Mouse (Mus musculus) heart, postnatal 10 days (tissue): ENCODE measurements at regions not wholly inside any gene's neighbourhood (a gene's known extent, or its start where the extent isn't known, plus 50 kb on each side); places are given as distances from the start of the nearest gene placed in this dataset.
A peak's percentile ranks its signal among the peaks of the same experiment; 100 is the strongest.

Experiments
- DNase-seq, 2 experiments: peaks; one replicate each; pipeline ENCODE4 v3.0.0; 2021
- intact Hi-C: fragments of 180-260 bp; cut with DNase I; formaldehyde crosslinking; loops from one replicate; pipeline ENCODE4 v1.15.1; 2025

DNA sequence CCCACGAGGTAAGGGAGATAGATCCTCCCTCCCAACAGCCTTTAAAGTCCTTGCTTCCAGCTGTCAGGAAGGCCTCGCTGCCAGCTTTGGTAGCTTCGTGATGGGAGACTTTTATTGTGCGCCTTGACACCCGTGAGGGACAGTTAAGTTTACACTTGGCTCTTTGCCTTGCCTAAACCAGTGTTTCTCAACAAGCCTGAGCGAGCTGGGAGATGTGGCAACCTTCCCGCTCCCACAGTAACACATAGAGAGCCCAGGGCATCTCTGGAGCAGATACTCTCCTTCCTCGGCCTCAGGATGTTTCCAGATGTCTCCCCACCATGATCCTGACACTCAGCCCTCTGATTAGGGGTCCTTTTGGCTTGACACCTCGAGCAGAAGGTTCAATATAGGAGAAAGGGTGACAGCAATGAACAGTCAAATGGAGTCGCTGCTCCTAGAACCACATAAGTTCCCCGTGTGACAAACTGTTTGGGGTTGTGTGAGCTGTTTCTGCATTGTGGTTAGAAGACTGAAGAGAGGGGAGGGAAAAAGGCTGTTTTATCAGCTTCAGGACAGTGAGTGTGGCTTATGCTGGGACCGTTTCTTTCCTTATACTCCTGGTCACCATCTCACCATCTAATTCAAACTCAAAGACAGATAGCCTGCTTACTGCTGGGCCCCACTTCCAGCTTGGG is 129.1 kb upstream of the Rnaseh2b start:
- intact Hi-C loops: no loop called here
- DNase-seq: peak in 1 of 2 experiments; percentile 21

DNA sequence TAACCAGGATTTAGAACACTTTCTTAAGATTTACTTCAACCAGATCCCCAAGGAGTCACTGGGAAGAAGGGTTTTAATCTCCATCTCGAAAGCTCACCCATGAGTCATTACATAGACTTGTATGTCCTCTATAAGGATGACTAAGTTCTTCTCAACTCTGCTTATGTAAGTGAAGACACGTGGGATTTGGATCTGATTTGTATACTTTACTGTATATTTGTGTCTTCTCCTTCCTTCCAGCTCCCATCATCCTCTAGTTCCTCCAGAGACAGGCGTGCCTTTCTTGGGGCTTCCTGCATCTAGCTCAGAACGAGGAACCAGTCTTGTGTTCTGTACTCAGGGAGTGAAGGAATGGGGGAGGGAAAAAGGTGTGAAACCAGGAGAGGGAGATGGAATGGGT is 127.5 kb upstream of the Rnaseh2b start:
- no peak for DNase-seq
- intact Hi-C loops: no loop called here

DNA sequence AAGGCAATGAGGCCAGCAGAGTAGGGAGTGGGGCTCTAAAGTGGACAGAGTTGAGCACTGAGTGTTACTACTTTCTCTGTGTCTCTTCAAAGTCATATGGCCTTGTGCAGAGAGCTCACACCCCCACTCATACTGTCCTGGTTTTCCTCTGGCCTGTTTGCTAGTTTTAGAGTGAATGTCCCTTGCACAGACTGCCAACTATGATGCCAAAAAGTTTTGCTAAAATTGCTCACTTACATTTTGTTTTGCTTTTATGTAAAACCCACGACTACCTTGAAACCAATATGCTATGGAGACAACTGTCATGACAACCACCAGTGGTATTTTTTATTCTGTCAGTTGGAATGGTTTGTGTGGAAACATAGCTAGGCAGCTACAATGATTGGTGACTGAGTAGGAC is 126.4 kb upstream of the Rnaseh2b start:
- intact Hi-C loops: no loop called here
- DNase-seq: no peak

DNA sequence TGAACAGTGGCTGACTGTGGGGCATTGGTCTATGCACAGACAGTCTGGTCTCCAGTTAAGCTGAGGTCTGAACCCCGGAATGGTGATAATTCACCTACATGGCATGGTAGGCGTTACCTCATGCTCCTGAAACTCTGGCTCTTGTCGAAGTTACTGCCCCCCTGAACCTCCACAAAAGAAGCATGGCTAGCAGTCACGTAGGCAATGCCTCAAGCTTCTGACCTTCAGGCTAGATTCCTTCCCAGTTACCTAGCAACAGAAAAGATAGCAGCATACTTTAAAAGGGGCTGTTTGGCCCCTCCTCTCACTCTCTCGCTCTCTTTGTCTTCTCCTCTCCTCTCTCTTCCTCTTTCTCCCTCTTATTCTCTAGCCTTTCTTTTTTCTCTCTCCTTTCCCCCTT is 125.8 kb upstream of the Rnaseh2b start:
- DNase-seq: no peak
- intact Hi-C loops: no loop called here

DNA sequence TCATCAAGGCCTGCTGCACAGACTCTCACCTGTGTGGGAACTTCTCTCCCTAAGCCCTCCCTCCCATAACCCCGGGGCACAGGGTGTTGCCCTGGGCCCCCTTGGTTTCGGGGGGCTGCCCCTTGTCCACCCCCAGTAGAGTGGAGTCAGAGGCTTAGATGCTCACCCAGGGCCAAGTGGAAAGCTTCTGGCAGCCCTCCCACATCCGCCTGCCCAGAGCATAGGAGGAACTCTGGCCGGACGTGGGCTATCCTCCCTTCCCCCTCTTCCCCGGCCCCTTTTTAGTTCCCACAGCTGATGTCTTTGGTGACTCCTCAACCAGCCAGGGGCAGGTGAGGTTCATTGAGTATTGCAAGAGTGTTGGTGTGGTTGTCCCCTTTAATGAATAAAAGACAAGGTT is 125.3 kb upstream of the Rnaseh2b start:
- no peak for DNase-seq
- intact Hi-C loops: no loop called here

DNA sequence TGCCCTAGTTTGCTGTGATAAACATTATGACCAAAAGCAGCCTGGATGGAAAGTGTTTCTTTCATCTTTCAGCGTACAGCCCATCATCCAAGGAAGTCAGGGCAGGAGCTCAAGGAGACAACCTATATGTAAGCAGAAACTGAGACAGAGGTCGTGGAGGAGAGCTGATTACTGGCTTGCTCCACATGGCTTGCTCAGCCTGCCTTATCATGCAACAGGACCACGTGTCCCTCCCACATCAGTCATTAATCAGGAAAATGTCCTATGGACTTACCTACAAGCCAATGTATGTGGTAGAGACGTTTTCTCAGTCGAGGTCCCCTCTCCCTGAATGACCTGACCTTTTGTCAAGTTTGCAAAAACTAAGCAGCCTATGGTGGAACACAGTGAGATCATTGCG is 123.7 kb upstream of the Rnaseh2b start:
- DNase-seq: no peak
- intact Hi-C loops: no loop called here

DNA sequence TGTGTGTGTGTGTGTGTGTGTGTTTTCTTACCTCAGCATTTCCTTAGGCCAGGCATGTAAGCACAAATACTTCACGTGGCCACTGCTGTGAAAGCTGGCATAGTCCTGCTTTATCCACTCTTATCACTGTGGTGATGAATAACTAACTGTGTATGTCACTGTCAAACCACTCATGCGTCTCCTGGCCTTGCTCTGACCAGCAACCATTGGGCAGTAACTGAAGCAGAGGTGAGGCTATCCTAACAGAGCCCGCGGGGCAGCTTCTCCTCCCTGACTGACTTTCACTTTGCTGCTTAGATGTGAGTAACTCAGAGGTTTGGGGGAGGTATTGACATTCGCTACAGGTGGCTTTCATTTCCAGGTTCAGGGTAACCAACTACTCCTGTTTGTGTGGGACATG is 122.0 kb upstream of the Rnaseh2b start:
- DNase-seq: peak in 1 of 2 experiments; percentile 24
- intact Hi-C loops: loop anchor here (5.0 to 10.0 kb wide), 3 partner anchors 113 to 596 kb away; no protein-coding TSS in a partner anchor

DNA sequence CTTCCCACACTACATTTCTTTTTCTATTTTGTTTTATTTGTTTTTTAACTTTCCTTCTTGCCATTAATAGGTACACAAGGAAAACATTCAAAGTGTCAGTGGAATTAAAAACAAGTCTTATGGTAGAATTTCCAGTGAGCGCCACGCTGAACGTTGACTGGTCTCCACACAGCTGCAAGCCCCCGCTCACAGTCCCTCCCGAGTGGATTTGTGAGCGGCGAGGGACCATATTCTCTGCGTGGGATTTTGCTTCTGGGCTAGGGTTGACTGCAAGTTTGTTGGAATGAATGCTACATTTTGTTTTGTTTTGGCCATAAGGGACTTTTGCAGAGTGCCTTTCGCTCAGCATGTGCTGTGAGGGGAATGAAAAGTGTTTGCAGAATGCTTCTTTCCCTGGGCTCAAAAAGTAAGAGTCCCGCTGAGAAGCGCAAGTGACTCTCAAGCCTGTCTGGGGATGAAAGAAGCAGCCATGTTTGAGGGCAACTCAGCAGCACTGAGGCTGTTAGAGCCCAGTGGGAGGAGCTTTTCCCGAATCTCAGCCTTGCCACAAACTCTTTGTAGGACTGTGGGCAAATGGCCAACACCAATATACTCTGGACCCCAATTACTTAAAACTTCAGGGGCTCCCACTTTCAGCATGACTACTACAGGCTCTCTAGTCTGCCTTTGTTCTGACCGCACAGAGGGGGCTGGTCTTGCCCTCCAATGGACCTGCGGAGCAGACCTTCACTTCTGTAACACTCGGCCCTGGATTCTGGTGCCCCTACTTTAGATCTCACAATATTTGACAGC is 120.9 kb upstream of the Rnaseh2b start:
- intact Hi-C loops: loop anchor here (5.0 to 10.0 kb wide), 3 partner anchors 114 to 597 kb away; no protein-coding TSS in a partner anchor
- no peak for DNase-seq

DNA sequence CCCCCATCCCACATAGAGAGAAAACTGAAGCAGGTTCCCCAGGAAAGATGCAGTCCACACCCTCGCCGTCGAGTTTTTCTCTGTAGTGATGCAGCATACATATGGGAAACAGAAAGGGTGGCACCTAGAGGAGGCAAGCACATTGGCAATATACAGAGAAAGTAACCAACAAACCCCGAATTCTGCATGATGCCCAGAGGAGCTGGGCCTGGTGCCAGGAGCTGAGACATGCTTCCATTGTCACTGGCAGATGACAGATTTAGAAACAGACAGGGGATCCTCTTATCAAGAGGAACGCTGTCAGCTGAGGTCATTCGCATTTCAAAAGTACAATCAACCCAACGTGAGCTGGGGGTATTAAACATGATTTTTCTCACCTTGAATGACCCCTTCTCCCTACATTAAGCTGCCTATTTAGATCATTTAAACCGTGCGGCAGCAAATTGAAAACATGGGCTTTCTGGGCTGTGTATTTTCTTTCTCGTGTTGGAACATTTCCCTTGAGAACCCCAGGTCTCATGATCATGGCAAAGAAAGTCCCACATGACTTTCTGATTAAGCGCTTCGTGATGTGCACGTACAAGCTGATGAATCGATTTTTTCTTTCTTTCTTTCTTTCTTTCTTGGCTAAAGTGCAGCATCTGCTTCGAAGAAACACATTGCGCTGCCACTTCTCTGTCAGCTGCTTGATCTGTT is 118.4 kb upstream of the Rnaseh2b start:
- DNase-seq: peak; percentile 50 to 78
- intact Hi-C loops: loop anchor here (5.0 to 10.0 kb wide), 3 partner anchors 117 to 599 kb away; no protein-coding TSS in a partner anchor

DNA sequence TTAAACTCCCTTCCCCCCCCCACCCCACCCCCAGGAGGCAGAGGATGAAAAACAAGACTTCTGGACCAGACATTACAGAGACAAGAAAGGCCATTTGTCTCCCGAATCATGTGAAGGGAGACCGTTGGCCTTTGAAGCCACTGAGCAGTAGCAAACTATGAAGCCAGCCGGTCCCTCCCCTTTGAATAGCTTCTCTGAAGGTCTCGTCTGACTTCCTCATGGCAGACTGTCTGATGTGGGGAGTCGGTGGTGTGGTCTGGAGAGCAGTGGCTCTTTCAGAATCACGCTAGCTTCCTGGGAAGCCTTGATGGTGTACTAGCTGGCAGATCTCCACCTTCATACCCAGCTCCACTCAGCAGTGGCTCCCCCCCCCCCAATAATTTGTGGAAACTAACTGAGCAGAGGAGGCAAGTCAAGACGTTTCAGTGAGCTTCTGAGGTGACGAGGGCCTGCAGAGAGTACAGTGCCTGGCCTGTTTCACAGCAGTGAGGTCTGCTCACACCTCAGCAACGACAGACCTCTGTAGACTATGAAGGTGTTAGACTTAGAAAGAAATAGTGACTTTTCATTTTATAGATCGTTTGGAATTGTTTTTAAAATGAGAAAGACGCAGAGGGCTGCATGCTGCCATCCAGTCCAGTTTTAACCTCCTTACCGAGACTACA is 116.9 kb upstream of the Rnaseh2b start:
- DNase-seq: no peak
- intact Hi-C loops: loop anchor here (10.0 kb wide), 1 partner anchor 601 kb away; no protein-coding TSS in a partner anchor

DNA sequence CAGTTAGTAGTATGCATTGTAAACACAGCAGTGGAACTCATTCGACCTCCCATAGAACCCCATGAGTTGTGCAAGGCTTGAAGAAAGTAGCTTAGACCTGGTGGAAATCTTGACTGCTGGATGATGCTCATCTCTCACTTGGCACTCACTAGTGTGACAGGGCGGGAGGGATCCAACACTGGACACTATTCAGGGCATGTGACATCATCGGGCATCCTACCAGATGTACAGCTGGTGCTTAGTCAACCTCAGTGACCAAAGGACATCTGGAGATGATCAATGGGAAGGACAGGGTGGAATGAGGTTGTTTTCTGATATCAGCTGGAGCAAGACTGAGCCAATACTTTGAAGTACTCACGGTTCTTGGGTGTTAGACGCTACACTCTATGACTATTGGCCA is 114.9 kb upstream of the Rnaseh2b start:
- peak; percentile 78 to 80 for DNase-seq
- intact Hi-C loops: loop anchor here (10.0 kb wide), 1 partner anchor 603 kb away; no protein-coding TSS in a partner anchor

DNA sequence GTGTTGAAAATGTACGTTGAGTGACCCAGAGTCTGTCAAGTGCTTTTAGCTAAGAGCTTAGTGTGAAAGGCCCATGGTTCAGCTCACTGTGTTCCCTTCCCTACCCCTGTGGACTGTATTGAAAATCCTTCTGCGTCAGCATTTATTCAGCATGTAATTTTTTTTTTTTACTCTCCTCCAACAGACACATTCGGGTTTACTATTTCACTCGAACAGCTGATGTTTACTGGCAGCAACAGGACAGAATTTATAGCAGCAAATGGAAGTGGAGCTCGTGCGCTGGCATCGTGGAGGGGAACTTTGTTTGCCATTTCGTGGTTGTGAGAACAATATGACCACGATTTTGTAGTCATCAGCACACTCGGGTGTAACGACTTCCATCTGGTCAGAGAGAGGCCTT is 105.0 kb upstream of the Rnaseh2b start:
- no peak for DNase-seq
- intact Hi-C loops: no loop called here

DNA sequence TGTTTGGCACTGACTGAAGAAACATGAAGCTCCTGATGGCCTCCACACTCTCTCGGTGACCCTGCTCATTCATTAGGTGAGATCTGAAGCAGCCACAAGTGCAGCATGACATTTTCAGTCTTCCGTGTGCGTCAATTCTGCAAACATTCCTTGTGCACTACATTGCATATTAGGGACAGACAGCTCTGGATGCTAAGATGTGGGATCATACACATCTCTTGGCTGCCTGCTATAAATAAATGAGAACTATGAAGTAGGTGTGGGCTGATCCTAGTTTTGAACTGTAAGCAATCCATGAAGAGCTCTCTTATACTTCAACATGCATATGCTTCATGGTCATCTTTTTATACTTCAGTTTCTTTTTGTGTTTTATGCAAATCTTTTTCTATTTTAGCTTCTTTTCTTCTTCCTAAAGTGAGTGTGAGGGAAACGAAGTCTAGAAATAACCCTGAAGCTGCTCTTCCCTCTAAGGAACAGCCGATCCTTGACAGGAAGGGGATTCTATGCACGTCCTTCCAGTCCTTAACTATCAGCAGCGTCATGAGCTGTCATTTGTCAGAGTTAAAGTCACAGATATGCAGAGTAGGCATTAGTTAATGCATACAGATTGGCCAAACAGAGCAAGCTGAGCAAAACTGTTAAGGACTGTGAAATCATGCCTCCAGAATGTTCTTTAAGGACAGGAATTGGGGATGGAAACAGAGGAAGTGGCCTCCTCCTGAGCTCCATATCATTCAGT is 104.1 kb upstream of the Rnaseh2b start:
- intact Hi-C loops: no loop called here

DNA sequence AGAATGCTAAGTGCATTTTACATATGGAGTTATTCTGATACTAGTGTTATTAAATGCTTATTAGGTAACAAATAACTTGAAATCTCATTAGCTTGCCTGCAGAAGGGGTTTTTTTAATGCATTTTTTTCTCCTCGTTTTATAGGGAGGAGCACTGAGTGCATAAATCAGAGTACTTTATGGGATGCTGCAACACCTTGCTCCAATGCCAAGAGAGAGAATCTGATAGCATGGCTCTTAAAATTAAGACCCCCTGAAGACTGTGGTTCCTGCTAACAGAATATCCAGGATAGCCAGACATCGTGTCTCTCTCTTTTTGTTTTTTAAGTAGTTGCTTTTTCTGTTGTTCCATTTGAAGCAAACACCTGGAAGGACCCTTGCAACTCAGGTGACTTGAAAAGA is 100.8 kb upstream of the Rnaseh2b start:
- intact Hi-C loops: no loop called here

More for the DNA sequence above, 104.1 kb upstream of the Rnaseh2b start:
- DNase-seq: no peak

DNA sequence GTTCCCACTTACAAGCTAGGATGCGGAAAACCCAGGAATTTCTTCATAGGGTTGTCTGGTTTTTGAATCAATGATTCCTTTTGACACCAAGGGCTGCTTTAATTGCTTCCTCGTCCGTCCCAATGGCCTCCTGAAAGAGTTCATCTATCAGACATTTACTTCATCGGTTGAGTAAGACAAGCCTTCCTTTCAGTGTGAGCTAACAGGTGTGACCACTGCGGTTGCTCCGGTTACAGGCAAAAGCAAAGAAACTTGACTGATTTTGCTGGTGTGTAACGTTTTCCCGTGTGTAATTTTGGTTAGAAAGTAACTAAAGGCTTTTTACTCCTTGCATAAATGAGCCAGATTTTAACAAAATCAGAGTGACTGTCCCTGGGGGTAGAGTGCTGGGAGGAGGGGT is 99.6 kb upstream of the Rnaseh2b start:
- intact Hi-C loops: no loop called here
- DNase-seq: no peak

More for the DNA sequence above, 100.8 kb upstream of the Rnaseh2b start:
- no peak for DNase-seq

DNA sequence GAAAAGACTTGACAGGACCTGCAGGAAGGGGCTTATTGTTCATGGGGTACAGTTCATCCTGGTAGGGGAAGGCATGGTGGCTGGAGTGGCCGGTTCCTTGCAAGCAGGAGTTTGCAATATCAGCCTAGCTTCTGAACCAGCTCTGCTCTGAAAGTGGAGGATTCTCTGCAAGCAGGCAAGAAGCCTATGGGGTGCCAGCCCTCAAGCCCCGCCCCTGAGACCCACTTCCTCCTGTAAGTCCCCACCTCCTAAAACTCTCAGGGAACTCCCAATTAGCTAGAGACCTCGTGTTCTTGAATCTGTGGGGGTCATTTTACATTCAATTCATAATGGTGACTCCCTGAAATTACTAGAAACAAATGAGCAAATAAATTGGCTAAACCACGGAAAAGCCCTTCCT is 99.0 kb upstream of the Rnaseh2b start:
- no peak for DNase-seq
- intact Hi-C loops: no loop called here

DNA sequence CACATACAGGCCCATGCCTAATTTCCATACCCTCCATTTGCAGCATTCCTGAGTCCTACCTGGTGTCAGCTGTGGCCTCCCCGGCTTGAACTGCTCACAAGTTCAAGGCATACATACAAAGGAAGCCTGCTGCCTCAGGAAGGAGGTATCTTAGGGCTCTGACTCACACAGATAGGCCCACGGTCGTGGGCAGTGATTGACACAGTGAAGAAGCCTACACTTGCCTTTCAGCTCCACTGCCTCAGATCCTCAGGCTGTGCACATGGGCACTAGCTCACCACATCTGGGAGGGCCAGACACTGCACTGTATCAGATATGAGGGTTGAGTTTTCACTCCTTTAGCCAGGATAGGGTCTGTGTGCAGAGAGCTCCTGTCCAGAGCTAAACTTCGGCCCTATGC is 95.6 kb upstream of the Rnaseh2b start:
- intact Hi-C loops: no loop called here
- DNase-seq: no peak

DNA sequence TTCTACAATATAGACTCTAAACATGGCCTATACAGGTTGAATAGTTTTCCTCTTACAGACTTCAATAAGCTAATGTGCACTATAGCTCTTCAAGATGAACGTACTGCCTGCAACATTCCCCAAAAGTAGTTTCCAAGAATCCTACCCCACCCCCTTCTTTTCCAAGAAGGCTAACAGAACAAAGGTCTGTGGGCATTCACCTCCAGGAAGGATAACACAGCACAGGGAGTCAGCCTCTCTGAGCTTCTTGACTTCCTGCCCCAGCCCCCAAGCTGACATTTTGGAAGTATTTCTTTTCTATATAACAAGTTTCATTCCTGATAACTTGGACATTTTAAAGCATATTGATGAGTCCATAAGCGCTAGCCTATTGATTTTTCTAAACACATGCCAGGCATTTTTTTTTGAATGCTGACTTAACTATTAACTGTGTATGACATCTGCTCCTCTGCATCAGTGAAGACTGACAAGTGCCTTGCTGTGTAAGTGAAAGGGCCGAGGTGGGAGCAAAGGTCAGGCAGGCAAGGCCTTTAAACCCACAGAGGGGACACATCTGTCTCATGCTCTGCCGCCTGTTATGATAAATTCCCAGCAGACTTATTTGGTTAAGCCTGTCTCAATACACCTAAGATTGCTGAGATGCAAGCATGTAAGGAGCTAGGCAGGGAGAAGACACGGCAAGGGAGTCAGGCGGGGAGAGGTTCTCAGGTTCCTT is 93.8 kb upstream of the Rnaseh2b start:
- DNase-seq: no peak
- intact Hi-C loops: no loop called here

DNA sequence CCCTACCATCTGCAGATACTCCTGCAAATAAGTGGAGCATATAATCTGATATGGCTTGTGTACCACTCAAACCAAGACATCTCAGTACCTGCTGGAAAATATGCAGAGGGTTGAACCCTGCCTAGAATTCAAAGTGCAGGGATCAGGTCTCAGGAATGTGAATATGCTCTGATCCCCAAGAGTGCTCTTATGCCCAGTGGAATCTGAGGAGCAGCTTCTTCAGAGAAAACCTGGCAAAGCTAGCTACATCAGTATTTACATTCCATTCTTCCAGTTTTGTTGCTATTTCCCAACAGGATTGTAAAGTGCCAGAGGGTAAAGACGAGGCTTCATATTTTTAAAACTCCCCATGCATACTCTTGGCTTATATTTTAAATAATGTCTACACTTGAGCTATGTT is 77.3 kb upstream of the Rnaseh2b start:
- intact Hi-C loops: no loop called here
- no peak for DNase-seq

DNA sequence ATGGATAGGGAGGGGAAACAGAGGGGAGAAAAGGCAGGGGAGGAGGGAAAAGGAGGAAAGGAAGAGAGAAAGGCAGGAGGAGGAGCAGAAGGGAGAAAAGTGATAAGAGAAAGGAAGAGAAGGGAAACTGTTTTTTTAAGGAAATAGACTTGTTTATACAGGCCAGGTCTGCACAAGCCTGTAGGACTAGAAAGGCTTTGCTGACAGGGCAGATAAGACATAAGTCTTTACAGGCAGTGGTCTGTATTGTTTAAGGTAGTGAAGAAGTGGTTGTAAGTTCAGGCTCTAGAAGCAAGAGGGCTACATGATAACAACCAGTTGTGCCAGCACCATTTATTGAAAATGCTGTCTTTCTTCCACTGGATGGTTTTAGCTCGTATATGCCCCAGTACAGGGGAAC is 75.4 kb upstream of the Rnaseh2b start:
- intact Hi-C loops: no loop called here
- DNase-seq: no peak
